Mouse (Mus musculus): ENCODE data around the gene Carmil3. TPM values are rescaled to one million over a fixed set of nuclear protein-coding genes. Genes with fewer than 3 reads are reported as not detected.

Gene Carmil3
- polyA plus RNA-seq, 1 experiment from 2014 or later = 1.6 TPM

Other genes starting within 250 kb of the Carmil3 start
- 43.4 and 54.1 TPM in 2 replicates for gene Dhrs4, start 11.9 kb upstream of the Carmil3 start, polyA plus RNA-seq (2014; fragmentation: Nextera tagmentation; extraction: Ambion mirVana)
- 0.12 and 0.36 TPM in 2 replicates for gene Cpne6, start 19.8 kb downstream of the Carmil3 start, polyA plus RNA-seq (2014; fragmentation: Nextera tagmentation; extraction: Ambion mirVana)
- not detected in 2 replicates for gene Nrl, start 34.3 kb downstream of the Carmil3 start, polyA plus RNA-seq (2014; fragmentation: Nextera tagmentation; extraction: Ambion mirVana)
- 35.1 TPM in 2 replicates for gene Pck2, start 49.6 kb downstream of the Carmil3 start, polyA plus RNA-seq (2014; fragmentation: Nextera tagmentation; extraction: Ambion mirVana)
- 68.1 and 74.1 TPM in 2 replicates for gene Dcaf11, start 69.4 kb downstream of the Carmil3 start, polyA plus RNA-seq (2014; fragmentation: Nextera tagmentation; extraction: Ambion mirVana)
- gene A730061H03Rik, start 69.8 kb downstream of the Carmil3 start, polyA plus RNA-seq (2014; fragmentation: Nextera tagmentation; extraction: Ambion mirVana) = not detected in 2 replicates
- gene Fitm1, start 85.0 kb downstream of the Carmil3 start, polyA plus RNA-seq (2014; fragmentation: Nextera tagmentation; extraction: Ambion mirVana) = 97.6 and 102 TPM in 2 replicates
- 224 and 250 TPM in 2 replicates for gene Psme1, start 87.5 kb downstream of the Carmil3 start, polyA plus RNA-seq (2014; fragmentation: Nextera tagmentation; extraction: Ambion mirVana)
- 22.6 and 22.7 TPM in 2 replicates for gene Emc9, start 94.7 kb downstream of the Carmil3 start, polyA plus RNA-seq (2014; fragmentation: Nextera tagmentation; extraction: Ambion mirVana)
- 225 and 229 TPM in 2 replicates for gene Psme2, start 100.5 kb downstream of the Carmil3 start, polyA plus RNA-seq (2014; fragmentation: Nextera tagmentation; extraction: Ambion mirVana)
- 12.7 and 13.1 TPM in 2 replicates for gene Rnf31, start 101.1 kb downstream of the Carmil3 start, polyA plus RNA-seq (2014; fragmentation: Nextera tagmentation; extraction: Ambion mirVana)
- gene Irf9, start 112.9 kb downstream of the Carmil3 start, polyA plus RNA-seq (2014; fragmentation: Nextera tagmentation; extraction: Ambion mirVana) = 9.8 and 10.1 TPM in 2 replicates
- gene Rec8, start 127.4 kb downstream of the Carmil3 start, polyA plus RNA-seq (2014; fragmentation: Nextera tagmentation; extraction: Ambion mirVana) = 7.1 and 10.2 TPM in 2 replicates
- 65.7 and 68.4 TPM in 2 replicates for gene Ipo4, start 145.3 kb downstream of the Carmil3 start, polyA plus RNA-seq (2014; fragmentation: Nextera tagmentation; extraction: Ambion mirVana)
- 1.8 and 2.5 TPM in 2 replicates for gene Gm49378, start 147.2 kb downstream of the Carmil3 start, polyA plus RNA-seq (2014; fragmentation: Nextera tagmentation; extraction: Ambion mirVana)
- 86.6 and 90.0 TPM in 2 replicates for gene Tm9sf1, start 153.2 kb downstream of the Carmil3 start, polyA plus RNA-seq (2014; fragmentation: Nextera tagmentation; extraction: Ambion mirVana)
- gene Tssk4, start 159.5 kb downstream of the Carmil3 start, polyA plus RNA-seq (2014; fragmentation: Nextera tagmentation; extraction: Ambion mirVana) = 0.35 and 0.46 TPM in 2 replicates
- 99.2 and 100 TPM in 2 replicates for gene Mdp1, start 169.9 kb downstream of the Carmil3 start, polyA plus RNA-seq (2014; fragmentation: Nextera tagmentation; extraction: Ambion mirVana)
- gene Gmpr2, start 181.3 kb downstream of the Carmil3 start, polyA plus RNA-seq (2014; fragmentation: Nextera tagmentation; extraction: Ambion mirVana) = 40.6 and 40.9 TPM in 2 replicates
- 511 and 563 TPM in 2 replicates for gene Nedd8, start 181.5 kb downstream of the Carmil3 start, polyA plus RNA-seq (2014; fragmentation: Nextera tagmentation; extraction: Ambion mirVana)
- gene Tinf2, start 191.2 kb downstream of the Carmil3 start, polyA plus RNA-seq (2014; fragmentation: Nextera tagmentation; extraction: Ambion mirVana) = 28.7 and 31.6 TPM in 2 replicates
- 0.13 and 0.14 TPM in 2 replicates for gene Tgm1, start 223.3 kb downstream of the Carmil3 start, polyA plus RNA-seq (2014; fragmentation: Nextera tagmentation; extraction: Ambion mirVana)
- 20.1 and 20.5 TPM in 2 replicates for gene Rabggta, start 231.6 kb downstream of the Carmil3 start, polyA plus RNA-seq (2014; fragmentation: Nextera tagmentation; extraction: Ambion mirVana)

All from heart, embryonic 14.5 days (tissue).